16 mouse cellular contexts compared by ENCODE assay signal in the genomic region with DNA sequence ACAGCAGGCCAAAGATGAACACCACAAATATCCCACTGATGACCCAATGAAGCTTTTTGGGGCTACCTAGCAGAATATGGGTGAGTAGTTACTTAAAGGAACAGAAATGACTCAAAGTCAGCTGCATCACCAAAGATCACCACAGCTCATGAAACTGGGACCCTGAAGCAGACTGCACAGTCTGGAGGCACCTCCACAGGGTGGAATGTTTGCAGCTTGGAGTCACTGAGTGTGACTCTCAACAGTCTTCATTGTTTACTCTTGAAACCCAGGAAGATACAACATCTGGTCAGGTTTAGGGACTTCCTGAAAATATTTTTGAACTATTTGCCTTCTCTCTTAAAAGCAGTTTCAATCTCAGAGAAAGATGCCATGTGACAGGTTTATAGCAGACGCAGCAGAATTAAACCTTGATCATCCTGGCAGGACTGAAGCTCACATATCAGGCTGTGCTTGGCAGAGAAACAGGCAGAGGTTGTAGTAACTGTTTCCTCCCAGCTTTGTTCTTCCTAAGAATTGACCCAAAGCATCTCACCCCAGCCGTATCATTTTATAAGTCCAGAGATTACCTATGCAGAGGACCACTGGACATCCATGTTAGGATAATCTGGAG.
"Had no signal": no experiment of that assay in that cellular context is flagged by ENCODE, and none has a peak within 500 bp of the region (broad histone marks: within the 10 kb centered on the region; RNA-seq: fewer than 3 reads in every experiment).

No protein-coding gene starts in this region.

- H3K4me3 ChIP-seq: lung, embryonic 15.5 days; midbrain, embryonic 13.5 days; midbrain, embryonic 15.5 days; neural tube, embryonic 12.5 days; stomach, embryonic 15.5 days had no signal

- H3K9ac ChIP-seq: liver, postnatal 0 days; lung, embryonic 15.5 days; midbrain, embryonic 13.5 days; midbrain, embryonic 15.5 days; neural tube, embryonic 12.5 days; stomach, embryonic 15.5 days had no signal

- H3K9me3 ChIP-seq: lung, embryonic 15.5 days; midbrain, embryonic 13.5 days; midbrain, embryonic 15.5 days; neural tube, embryonic 12.5 days; stomach, embryonic 15.5 days had no signal

- ATAC-seq: liver, postnatal 0 days; lung, postnatal 0 days; midbrain, embryonic 13.5 days; midbrain, embryonic 15.5 days had no signal

- H3K36me3 ChIP-seq: lung, embryonic 15.5 days; midbrain, embryonic 13.5 days; midbrain, embryonic 15.5 days; neural tube, embryonic 12.5 days; stomach, embryonic 15.5 days had no signal

- H3K27ac ChIP-seq: lung, embryonic 15.5 days; midbrain, embryonic 13.5 days; midbrain, embryonic 15.5 days; neural tube, embryonic 12.5 days; stomach, embryonic 15.5 days; stomach, postnatal 0 days had no signal

- H3K4me2 ChIP-seq: lung, embryonic 15.5 days; midbrain, embryonic 11.5 days; midbrain, embryonic 13.5 days; midbrain, embryonic 15.5 days; neural tube, embryonic 12.5 days; stomach, embryonic 15.5 days had no signal

- DNase-seq: liver, postnatal 0 days; lung, adult 2 months; lung, postnatal 14 days; lung, postnatal 4 days; right cerebral cortex, postnatal 14 days; thymus, adult 2 months; thymus, postnatal 14 days; thymus, postnatal 36 days had no signal

- H3K27me3 ChIP-seq: lung, embryonic 15.5 days; midbrain, embryonic 13.5 days; midbrain, embryonic 15.5 days; neural tube, embryonic 12.5 days; stomach, embryonic 15.5 days had no signal

- H3K4me1 ChIP-seq: lung, embryonic 15.5 days; midbrain, embryonic 13.5 days; midbrain, embryonic 15.5 days; neural tube, embryonic 12.5 days; stomach, embryonic 15.5 days had no signal
